Mouse (Mus musculus): ENCODE measurements around the gene Gm17535.
"Not testable (repeated sequence)": the region's sequence is repeated elsewhere in the genome, so short reads cannot be mapped to it uniquely, and the experiment has no call there.

The Gm17535 gene

DNA sequence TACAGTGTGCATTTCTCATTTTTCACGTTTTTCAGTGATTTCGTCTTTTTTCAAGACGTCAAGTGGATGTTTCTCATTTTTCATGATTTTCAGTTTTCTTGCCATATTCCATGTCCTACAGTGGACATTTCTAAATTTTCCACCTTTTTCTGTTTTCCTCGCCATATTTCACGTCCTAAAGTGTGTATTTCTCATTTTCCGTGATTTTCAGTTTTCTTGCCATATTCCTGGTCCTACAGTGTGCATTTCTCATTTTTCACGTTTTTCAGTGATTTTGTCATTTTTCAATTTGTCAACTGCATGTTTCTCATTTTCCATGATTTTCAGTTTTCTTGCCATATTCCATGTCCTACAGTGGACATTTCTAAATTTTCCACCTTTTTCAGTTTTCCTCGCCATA is at the start of gene Gm17535:
Gene Gm17535 (plus strand): TSS at position 301 of the 400 bp plus-strand sequence.
- not testable (repeated sequence) for ATAC-seq (ENCODE audit: insufficient number of reproducible peaks, low FRiP score, low TSS enrichment)

DNA sequence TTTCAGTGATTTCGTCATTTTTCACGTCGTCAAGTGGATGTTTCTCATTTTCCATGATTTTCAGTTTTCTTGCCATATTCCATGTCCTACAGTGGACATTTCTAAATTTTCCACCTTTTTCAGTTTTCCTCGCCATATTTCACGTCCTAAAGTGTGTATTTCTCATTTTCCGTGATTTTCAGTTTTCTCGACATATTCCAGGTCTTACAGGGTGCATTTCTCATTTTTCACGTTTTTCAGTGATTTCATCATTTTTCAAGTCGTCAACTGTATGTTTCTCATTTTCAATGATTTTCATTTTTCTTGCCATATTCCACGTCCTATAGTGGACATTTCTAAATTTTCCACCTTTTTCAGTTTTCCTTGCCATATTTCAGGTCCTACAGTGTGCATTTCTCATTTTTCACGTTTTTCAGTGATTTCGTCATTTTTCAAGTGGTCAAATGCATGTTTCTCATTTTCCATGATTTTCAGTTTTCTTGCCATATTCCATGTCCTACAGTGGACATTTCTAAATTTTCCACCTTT is 33.9 kb upstream of the Gm17535 start, which contains the start of gene Gm10722:
Gene Gm10722 (plus strand): TSS at position 478 of the 528 bp plus-strand sequence.
- not testable (repeated sequence) for ATAC-seq (ENCODE audit: insufficient number of reproducible peaks, low FRiP score, low TSS enrichment)

DNA sequence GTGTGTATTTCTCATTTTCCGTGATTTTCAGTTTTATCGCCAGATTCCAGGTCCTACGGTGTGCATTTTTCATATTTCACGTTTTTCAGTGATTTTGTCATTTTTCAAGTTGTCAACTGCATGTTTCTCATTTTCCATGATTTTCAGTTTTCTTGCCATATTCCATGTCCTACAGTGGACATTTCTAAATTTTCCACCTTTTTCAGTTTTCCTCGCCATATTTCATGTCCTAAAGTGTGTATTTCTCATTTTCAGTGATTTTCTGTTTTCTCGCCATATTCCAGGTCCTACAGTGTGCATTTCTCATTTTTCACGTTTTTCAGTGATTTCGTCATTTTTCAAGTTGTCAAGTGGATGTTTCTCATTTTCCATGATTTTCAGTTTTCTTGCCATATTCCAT is 33.4 kb upstream of the Gm17535 start:
- ATAC-seq (ENCODE audit: insufficient number of reproducible peaks, low FRiP score, low TSS enrichment) = not testable (repeated sequence)

DNA sequence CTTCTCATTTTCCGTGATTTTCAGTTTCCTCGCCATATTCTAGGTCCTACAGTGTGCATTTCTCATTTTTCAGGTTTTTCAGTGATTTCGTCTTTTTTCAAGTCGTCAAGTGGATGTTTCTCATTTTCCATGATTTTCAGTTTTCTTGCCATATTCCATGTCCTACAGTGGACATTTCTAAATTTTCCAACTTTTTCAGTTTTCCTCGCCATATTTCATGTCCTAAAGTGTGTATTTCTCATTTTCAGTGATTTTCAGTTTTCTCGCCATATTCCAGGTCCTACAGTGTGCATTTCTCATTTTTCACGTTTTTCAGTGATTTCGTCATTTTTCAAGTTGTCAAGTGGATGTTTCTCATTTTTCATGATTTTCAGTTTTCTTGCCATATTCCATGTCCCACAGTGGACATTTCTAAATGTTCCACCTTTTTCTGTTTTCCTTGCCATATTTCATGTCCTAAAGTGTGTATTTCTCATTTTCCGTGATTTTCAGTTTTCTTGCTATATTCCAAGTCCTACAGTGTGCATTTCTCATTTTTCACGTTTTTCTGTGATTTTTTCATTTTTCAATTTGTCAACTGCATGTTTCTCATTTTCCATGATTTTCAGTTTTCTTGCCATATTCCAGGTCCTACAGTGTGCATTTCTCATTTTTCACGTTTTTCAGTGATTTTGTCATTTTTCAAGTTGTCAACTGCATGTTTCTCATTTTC is 32.3 kb upstream of the Gm17535 start:
- ATAC-seq (ENCODE audit: insufficient number of reproducible peaks, low FRiP score, low TSS enrichment) = peak; percentile 71; the same call in 1 of the 2 replicates

DNA sequence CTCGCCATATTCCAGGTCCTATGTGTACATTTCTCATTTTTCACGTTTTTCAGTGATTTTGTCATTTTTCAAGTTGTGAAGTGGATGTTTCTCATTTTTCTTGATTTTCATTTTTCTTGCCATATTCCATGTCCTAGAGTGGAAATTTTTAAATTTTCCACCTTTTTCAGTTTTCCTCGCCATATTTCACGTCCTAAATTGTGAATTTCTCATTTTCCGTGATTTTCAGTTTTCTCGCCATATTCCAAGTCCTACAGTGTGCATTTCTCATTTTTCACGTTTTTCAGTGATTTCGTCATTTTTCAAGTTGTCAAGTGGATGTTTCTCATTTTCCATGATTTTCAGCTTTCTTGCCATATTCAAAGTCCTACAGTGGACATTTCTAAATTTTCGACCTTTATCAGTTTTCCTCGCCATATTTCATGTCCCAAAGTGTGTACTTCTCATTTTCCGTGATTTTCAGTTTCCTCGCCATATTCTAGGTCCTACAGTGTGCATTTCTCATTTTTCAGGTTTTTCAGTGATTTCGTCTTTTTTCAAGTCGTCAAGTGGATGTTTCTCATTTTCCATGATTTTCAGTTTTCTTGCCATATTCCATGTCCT is 31.5 kb upstream of the Gm17535 start, which contains the start of gene Gm11168:
Gene Gm11168 (plus strand): TSS at position 553 of the 603 bp plus-strand sequence.
- ATAC-seq (ENCODE audit: insufficient number of reproducible peaks, low FRiP score, low TSS enrichment) = not testable (repeated sequence)

DNA sequence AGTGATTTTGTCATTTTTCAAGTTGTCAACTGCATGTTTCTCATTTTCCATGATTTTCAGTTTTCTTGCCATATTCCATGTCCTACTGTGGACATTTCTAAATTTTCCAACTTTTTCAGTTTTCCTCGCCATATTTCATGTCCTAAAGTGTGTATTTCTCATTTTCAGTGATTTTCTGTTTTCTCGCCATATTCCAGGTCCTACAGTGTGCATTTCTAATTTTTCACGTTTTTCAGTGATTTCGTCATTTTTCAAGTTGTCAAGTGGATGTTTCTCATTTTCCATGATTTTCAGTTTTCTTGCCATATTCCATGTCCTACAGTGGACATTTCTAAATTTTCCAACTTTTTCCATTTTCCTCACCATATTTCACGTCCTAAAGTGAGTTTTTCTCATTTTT is 28.2 kb upstream of the Gm17535 start:
- peak; percentile 67 for ATAC-seq (ENCODE audit: insufficient number of reproducible peaks, low FRiP score, low TSS enrichment)

DNA sequence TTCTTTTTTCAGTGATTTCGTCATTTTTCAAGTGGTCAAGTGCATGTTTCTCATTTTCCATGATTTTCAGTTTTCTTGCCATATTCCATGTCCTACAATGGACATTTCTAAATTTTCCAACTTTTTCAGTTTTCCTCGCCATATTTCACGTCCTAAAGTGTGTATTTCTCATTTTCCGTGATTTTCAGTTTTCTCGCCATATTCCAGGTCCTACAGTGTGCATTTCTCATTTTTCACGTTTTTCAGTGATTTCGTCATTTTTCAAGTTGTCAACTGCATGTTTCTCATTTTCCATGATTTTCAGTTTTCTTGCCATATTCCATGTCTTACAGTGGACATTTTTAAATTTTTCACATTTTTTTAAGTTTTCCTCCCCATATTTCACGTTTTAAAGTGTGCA is 27.8 kb upstream of the Gm17535 start:
- not testable (repeated sequence) for ATAC-seq (ENCODE audit: insufficient number of reproducible peaks, low FRiP score, low TSS enrichment)

DNA sequence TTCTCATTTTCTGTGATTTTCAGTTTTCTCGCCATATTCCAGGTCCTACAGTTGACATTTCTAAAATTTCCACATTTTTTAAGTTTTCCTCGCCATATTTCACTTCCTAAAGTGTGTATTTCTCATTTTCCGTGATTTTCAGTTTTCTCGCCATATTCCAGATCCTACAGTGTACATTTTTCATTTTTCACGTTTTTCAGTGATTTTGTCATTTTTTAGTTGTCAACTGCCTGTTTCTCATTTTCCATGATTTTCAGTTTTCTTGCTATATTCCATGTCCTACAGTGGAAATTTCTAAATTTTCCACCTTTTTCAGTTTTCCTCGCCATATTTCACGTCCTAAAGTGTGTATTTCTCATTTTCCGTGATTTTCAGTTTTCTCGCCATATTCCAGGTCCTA is 27.1 kb upstream of the Gm17535 start:
- 0 out of 2 replicates have a peak, but pooled peaks have one; percentile 26 for ATAC-seq (ENCODE audit: insufficient number of reproducible peaks, low FRiP score, low TSS enrichment)

DNA sequence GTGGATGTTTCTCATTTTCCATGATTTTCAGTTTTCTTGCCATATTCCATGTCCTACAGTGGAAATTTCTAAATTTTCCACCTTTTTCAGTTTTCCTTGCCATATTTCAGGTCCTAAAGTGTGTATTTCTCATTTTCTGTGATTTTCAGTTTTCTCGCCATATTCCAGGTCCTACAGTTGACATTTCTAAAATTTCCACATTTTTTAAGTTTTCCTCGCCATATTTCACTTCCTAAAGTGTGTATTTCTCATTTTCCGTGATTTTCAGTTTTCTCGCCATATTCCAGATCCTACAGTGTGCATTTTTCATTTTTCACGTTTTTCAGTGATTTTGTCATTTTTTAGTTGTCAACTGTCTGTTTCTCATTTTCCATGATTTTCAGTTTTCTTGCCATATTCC is 25.1 kb upstream of the Gm17535 start:
- peak; percentile 49 for ATAC-seq (ENCODE audit: insufficient number of reproducible peaks, low FRiP score, low TSS enrichment)

DNA sequence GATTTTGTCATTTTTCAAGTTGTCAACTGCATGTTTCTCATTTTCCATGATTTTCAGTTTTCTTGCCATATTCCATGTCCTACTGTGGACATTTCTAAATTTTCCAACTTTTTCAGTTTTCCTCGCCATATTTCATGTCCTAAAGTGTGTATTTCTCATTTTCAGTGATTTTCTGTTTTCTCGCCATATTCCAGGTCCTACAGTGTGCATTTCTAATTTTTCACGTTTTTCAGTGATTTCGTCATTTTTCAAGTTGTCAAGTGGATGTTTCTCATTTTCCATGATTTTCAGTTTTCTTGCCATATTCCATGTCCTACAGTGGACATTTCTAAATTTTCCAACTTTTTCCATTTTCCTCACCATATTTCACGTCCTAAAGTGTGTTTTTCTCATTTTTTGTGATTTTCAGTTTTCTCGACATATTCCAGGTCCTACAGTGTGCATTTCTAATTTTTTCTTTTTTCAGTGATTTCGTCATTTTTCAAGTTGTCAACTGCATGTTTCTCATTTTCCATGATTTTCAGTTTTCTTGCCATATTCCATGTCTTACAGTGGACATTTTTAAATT is 22.3 kb upstream of the Gm17535 start:
- peak; percentile 58 for ATAC-seq (ENCODE audit: insufficient number of reproducible peaks, low FRiP score, low TSS enrichment)

DNA sequence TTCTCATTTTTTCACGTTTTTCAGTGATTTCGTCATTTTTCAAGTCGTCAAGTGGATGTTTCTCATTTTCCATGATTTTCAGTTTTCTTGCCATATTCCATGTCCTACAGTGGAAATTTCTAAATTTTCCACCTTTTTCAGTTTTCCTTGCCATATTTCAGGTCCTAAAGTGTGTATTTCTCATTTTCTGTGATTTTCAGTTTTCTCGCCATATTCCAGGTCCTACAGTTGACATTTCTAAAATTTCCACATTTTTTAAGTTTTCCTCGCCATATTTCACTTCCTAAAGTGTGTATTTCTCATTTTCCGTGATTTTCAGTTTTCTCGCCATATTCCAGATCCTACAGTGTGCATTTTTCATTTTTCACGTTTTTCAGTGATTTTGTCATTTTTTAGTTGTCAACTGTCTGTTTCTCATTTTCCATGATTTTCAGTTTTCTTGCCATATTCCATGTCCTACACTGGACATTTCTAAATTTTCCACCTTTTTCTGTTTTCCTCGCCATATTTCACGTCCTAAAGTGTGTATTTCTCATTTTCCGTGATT is 21.6 kb upstream of the Gm17535 start, which contains the start of gene Gm10721:
Gene Gm10721 (plus strand): TSS at position 408 of the 547 bp plus-strand sequence.
- peak; percentile 67 for ATAC-seq (ENCODE audit: insufficient number of reproducible peaks, low FRiP score, low TSS enrichment)

DNA sequence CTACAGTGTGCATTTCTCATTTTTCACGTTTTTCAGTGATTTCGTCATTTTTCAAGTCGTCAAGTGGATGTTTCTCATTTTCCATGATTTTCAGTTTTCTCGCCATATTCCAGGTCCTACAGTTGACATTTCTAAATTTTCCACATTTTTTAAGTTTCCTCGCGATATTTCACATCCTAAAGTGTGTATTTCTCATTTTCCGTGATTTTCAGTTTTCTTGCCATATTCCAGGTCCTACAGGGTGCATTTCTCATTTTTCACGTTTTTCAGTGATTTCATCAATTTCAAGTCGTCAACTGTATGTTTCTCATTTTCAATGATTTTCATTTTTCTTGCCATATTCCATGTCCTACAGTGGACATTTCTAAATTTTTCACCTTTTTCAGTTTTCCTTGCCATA is 19.0 kb upstream of the Gm17535 start, which contains the start of gene Gm10720:
Gene Gm10720 (plus strand): TSS at position 301 of the 400 bp plus-strand sequence.
- not testable (repeated sequence) for ATAC-seq (ENCODE audit: insufficient number of reproducible peaks, low FRiP score, low TSS enrichment)

DNA sequence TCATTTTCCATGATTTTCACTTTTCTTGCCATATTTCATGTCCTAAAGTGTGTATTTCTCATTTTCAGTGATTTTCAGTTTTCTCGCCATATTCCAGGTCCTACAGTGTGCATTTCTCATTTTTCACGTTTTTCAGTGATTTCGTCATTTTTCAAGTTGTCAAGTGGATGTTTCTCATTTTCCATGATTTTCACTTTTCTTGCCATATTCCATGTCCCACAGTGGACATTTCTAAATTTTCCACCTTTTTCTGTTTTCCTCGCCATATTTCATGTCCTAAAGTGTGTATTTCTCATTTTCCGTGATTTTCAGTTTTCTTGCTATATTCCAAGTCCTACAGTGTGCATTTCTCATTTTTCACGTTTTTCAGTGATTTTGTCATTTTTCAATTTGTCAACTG is 18.5 kb upstream of the Gm17535 start:
- ATAC-seq (ENCODE audit: insufficient number of reproducible peaks, low FRiP score, low TSS enrichment) = not testable (repeated sequence)

DNA sequence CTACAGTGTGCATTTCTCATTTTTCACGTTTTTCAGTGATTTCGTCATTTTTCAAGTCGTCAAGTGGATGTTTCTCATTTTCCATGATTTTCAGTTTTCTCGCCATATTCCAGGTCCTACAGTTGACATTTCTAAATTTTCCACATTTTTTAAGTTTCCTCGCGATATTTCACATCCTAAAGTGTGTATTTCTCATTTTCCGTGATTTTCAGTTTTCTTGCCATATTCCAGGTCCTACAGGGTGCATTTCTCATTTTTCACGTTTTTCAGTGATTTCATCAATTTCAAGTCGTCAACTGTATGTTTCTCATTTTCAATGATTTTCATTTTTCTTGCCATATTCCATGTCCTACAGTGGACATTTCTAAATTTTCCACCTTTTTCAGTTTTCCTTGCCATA is 17.3 kb upstream of the Gm17535 start, which contains the start of gene Gm10719:
Gene Gm10719 (plus strand): TSS at position 301 of the 400 bp plus-strand sequence.
- ATAC-seq (ENCODE audit: insufficient number of reproducible peaks, low FRiP score, low TSS enrichment) = not testable (repeated sequence)

DNA sequence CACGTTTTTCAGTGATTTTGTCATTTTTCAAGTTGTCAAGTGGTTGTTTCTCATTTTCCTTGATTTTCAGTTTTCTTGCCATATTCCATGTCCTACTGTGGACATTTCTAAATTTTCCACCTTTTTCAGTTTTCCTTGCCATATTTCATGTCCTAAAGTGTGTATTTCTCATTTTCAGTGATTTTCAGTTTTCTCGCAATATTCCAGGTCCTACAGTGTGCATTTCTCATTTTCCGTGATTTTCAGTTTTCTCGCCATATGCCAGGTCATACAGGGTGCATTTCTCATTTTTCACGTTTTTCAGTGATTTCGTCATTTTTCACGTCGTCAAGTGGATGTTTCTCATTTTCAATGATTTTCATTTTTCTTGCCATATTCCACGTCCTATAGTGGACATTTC is 15.5 kb upstream of the Gm17535 start:
- not testable (repeated sequence) for ATAC-seq (ENCODE audit: insufficient number of reproducible peaks, low FRiP score, low TSS enrichment)

DNA sequence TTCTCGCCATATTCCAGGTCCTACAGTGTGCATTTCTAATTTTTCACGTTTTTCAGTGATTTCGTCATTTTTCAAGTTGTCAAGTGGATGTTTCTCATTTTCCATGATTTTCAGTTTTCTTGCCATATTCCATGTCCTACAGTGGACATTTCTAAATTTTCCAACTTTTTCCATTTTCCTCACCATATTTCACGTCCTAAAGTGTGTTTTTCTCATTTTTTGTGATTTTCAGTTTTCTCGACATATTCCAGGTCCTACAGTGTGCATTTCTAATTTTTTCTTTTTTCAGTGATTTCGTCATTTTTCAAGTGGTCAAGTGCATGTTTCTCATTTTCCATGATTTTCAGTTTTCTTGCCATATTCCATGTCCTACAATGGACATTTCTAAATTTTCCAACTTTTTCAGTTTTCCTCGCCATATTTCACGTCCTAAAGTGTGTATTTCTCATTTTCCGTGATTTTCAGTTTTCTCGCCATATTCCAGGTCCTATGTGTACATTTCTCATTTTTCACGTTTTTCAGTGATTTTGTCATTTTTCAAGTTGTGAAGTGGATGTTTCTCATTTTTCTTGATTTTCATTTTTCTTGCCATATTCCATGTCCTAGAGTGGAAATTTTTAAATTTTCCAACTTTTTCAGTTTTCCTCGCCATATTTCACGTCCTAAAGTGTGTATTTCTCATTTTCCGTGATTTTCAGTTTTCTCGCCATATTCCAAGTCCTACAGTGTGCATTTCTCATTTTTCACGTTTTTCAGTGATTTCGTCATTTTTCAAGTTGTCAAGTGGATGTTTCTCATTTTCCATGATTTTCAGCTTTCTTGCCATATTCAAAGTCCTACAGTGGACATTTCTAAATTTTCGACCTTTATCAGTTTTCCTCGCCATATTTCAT is 14.3 kb upstream of the Gm17535 start:
- ATAC-seq (ENCODE audit: insufficient number of reproducible peaks, low FRiP score, low TSS enrichment) = peak; percentile 62; the same call in 1 of the 2 replicates

DNA sequence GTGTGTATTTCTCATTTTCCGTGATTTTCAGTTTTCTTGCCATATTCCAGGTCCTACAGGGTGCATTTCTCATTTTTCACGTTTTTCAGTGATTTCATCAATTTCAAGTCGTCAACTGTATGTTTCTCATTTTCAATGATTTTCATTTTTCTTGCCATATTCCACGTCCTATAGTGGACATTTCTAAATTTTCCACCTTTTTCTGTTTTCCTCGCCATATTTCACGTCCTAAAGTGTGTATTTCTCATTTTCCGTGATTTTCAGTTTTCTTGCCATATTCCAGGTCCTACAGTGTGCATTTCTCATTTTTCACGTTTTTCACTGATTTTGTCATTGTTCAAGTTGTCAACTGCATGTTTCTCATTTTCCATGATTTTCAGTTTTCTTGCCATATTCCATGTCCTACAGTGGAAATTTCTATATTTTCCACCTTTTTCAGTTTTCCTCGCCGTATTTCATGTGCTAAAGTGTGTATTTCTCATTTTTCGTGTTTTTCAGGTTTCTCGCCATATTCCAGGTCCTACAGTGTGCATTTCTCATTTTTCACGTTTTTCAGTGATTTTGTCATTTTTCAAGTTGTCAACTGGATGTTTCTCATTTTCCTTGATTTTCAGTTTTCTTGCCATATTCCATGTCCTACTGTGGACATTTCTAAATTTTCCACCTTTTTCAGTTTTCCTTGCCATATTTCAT is 11.9 kb upstream of the Gm17535 start:
- not testable (repeated sequence) for ATAC-seq (ENCODE audit: insufficient number of reproducible peaks, low FRiP score, low TSS enrichment)

DNA sequence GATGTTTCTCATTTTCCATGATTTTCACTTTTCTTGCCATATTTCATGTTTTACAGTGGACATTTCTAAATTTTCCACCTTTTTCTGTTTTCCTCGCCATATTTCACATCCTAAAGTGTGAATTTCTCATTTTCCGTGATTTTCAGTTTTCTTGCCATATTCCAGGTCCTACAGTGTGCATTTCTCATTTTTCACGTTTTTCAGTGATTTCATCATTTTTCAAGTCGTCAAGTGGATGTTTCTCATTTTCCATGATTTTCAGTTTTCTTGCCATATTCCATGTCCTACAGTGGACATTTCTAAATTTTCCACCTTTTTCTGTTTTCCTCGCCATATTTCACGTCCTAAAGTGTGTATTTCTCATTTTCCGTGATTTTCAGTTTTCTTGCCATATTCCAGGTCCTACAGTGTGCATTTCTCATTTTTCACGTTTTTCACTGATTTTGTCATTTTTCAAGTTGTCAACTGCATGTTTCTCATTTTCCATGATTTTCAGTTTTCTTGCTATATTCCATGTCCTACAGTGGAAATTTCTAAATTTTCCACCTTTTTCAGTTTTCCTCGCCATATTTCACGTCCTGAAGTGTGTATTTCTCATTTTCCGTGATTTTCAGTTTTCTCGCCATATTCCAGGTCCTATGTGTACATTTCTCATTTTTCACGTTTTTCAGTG is 11.0 kb upstream of the Gm17535 start, which contains the start of gene Gm10718:
Gene Gm10718 (plus strand): TSS at position 236 of the 673 bp plus-strand sequence.
- not testable (repeated sequence) for ATAC-seq (ENCODE audit: insufficient number of reproducible peaks, low FRiP score, low TSS enrichment)

All from cerebellum, adult (tissue).